Mouse (Mus musculus) left cerebral cortex, adult 8-10 months (tissue): ENCODE measurements around the gene 4921511M17Rik. TPM values are rescaled to one million over a fixed set of nuclear protein-coding genes. Genes with fewer than 3 reads are reported as not detected.
"Not testable (repeated sequence)": the region's sequence is repeated elsewhere in the genome, so short reads cannot be mapped to it uniquely, and the experiment has no call there.

ENCODE experiments used
- DNase-seq, 2 experiments: peaks; one replicate each; pipeline ENCODE4 v3.0.0; 2022; ENCODE audit warnings: low spot score in 2 of 2
- total RNA-seq, 4 experiments: library from RNA; stranded (reverse); gene quantifications; 2 replicates each; pipeline ENCODE4 v1.2.4; 2022

4921511M17Rik gene
- not detected for total RNA-seq

- not testable (repeated sequence) for DNase-seq
Measured at GRCm38 (mm10) chrX:154033727-154034126, at the start of gene 4921511M17Rik. Gene 4921511M17Rik (minus strand): TSS chrX:154033827.

- DNase-seq, result not testable (repeated sequence)
Measured at GRCm38 (mm10) chrX:154054939-154055338, 21.3 kb upstream of the 4921511M17Rik start, which contains the start of gene Gm10057. Gene Gm10057 (minus strand): TSS chrX:154055039.

DNA sequence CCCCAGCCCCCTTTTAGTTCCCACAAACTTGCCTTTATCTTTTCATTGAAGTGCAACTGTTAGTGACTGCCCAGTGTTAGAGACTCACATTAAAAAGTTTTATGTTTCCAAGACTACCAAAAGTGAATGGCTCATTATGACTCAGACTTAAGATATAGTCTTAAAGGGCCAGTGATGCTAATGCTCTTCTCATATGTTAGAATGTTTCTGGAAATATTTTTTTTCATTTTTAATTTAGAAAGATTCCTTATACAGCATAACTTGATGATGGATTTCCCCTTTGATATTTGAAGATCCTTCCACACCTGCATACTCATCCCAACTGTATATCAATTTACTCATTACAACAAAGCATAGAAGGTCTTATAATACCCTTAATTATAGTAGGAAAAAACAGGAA is 21.1 kb downstream of the 4921511M17Rik start, which contains the start of gene Samt1:
Gene Samt1, minus strand, starts transcription at position 101 of the 400 bp plus-strand sequence.
- DNase-seq, result not testable (repeated sequence)

DNA sequence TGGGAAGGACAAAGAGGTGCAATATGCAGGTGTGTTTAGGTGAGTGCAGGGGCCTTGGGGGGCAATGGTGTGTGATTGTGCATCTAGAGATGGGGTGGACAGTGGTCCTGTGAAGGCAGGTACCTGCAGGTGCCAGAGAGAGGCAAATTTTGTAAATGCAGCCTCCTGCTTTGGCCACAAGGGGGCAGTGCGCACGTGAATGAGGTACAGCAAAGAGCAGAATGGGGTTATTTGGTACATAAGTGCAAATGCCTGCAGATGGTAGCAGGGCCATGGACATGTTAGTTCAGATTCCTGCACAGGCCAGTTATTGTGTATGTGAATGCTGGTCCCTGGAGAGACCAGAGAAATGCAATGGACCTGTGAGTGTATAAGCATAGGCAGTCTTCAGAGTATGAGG is 56.7 kb downstream of the 4921511M17Rik start:
- not testable (repeated sequence) for DNase-seq

GRCm38 (mm10) chrX:153976467-153976866 is 57.2 kb downstream of the 4921511M17Rik start:
- not testable (repeated sequence) for DNase-seq

- DNase-seq, result no peak
Measured at GRCm38 (mm10) chrX:153974450-153974849, 59.2 kb downstream of the 4921511M17Rik start.

Other genes starting within 250 kb of the 4921511M17Rik start
- 1 to 10 TPM; 5.4 to 9.0 (median 7.3) TPM for gene Spin2c, start 201.6 kb downstream of the 4921511M17Rik start, total RNA-seq
- not detected for gene Samt1, start 21.2 kb downstream of the 4921511M17Rik start, total RNA-seq
- not detected for gene Gm10057, start 21.2 kb upstream of the 4921511M17Rik start, total RNA-seq
- gene Gm15140, start 86.9 kb upstream of the 4921511M17Rik start, total RNA-seq, result not detected